Mouse (Mus musculus): ENCODE measurements at regions not wholly inside any gene's neighbourhood (a gene's known extent, or its start where the extent isn't known, plus 50 kb on each side); places are given as distances from the start of the nearest gene placed in this dataset.

DNA sequence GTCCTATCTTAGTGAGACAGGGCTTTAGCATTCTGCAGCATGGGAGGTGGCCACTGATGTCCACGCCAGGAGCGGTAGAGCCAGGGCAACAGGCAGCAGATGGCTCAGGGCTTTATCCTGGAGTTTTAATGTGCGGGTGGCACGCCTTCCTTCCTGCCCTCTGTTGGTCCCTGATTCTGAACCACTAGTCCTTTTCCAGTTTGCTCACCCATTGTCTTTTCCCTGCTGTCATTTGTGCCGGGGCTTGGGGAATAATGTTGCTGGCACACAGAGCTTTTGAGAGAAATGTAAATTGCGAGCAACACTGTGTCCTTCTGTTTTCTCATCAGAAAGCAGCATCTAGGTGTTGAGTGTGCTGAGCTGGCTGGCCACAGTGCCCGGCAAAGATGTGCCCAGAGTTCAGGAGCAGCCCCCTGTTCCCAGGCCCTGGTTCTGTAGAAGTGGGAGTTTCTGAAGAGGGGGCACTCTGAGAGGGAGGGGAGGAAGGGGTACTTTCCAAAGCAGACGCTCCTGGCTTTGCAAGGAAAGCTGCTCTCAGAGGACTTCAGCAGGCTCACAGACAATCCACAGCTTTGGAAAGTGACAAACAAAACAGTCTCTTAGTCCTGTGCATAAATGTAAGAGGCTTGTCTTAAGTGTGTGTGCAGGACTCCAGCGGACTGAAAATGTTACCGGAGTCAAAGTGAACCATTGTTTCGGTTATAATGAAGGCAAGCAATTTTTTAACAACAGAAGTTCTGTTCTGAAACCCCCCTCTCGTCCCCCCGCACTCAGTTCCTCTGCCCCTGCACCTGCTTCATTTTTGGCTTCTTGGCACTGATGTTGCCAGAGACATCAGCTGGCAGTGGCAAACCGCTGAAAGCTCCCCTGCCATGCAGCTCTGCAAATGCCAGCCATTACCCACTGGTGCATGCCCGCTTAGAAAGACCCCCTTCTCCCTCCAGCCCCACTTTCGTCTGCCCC, 284.4 kb upstream of the Mpdz start:
- Histone ChIP-seq H3K27me3 (replicated peaks) (no peaks in the 10 kb centered on the region), H3K4me2 (replicated peaks) (peak overlapping the region; percentile 32), H3K36me3 (no peaks in the 10 kb centered on the region), H3K4me3 (no peak overlapping the region), H3K9ac (no peak overlapping the region), H3K4me1 (peaks cover 15% of the 10 kb centered on the region), H3K9me3 (no peaks in the 10 kb centered on the region), H3K27ac (peak overlapping the region; percentile 72)
- peak; percentile 88 for ATAC-seq (ENCODE audit: low FRiP score, low read depth)
- 43% methylated on average over 16 of the region's 16 CpGs for WGBS

DNA sequence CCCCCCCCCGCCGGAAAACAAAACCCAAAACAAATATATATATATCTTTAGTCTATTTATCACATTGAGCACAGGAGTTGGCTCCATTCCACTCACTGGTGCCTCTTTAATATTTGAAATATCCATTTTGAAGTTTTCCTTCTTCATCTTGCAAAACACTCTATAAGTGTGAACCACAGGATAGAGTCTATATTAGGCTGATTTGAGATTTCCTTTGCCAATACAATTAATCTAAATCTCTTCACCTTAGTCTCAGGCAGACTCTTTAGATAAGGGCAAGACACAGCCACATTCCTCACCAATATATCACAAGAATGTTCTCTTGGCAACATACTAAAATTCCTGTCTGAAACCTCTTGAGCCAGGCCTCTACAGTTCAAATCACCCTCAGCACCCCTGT, 282.1 kb upstream of the Mpdz start:
- no peaks in the 10 kb centered on the region for H3K9me3 ChIP-seq
- H3K9ac ChIP-seq: no peak overlapping the region
- no peaks in the 10 kb centered on the region for H3K36me3 ChIP-seq
- no peak for ATAC-seq (ENCODE audit: low FRiP score, low read depth)
- no peak overlapping the region for H3K4me3 ChIP-seq
- WGBS: 97% methylated on average over 2 of the region's 2 CpGs
- no peaks in the 10 kb centered on the region for H3K27me3 ChIP-seq (replicated peaks)
- no peak overlapping the region for H3K27ac ChIP-seq
- H3K4me2 ChIP-seq (replicated peaks): no peak overlapping the region
- peaks cover 15% of the 10 kb centered on the region for H3K4me1 ChIP-seq

- Histone ChIP-seq H3K4me2 (replicated peaks) (no peak overlapping the region), H3K36me3 (no peaks in the 10 kb centered on the region)
- ATAC-seq (ENCODE audit: low FRiP score, low read depth): no peak
Observed at GRCm38 (mm10) chr4:81712378-81712777, 269.8 kb upstream of the Mpdz start.

GRCm38 (mm10) chr4:81695182-81695581, 252.6 kb upstream of the Mpdz start:
- ATAC-seq (ENCODE audit: low FRiP score, low read depth): no peak
- H3K27ac ChIP-seq: no peak overlapping the region
- H3K9me3 ChIP-seq: no peaks in the 10 kb centered on the region
- no peak overlapping the region for H3K9ac ChIP-seq
- no peaks in the 10 kb centered on the region for H3K27me3 ChIP-seq (replicated peaks)
- H3K4me2 ChIP-seq (replicated peaks): no peak overlapping the region
- no peaks in the 10 kb centered on the region for H3K36me3 ChIP-seq
- no peaks in the 10 kb centered on the region for H3K4me1 ChIP-seq
- no peak overlapping the region for H3K4me3 ChIP-seq

More at GRCm38 (mm10) chr4:81712378-81712777, 269.8 kb upstream of the Mpdz start:
- H3K9me3 ChIP-seq: no peaks in the 10 kb centered on the region
- no peak overlapping the region for H3K9ac ChIP-seq
- no peak overlapping the region for H3K27ac ChIP-seq
- H3K4me1 ChIP-seq: no peaks in the 10 kb centered on the region
- 67% methylated on average over 1 of the region's 1 CpGs for WGBS
- H3K27me3 ChIP-seq (replicated peaks): no peaks in the 10 kb centered on the region
- H3K4me3 ChIP-seq: no peak overlapping the region

DNA sequence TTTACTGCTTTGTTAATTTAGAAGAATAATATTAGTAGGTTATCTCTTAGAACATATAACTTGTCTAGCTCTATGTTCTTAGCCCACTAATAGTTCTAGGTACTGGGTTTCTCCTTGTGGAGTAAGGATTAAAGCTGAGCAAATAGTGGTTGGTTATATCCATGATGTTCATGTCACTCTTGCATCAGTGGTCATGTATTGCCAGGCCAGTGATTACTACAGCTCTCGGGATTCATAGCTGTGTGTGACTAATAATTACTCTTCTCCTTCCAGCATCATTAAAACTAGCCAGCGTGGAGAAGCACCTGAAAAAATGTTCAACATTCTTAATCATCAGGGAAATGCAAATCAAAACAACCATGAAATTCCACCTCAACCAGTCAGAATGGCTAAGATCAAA, 234.6 kb upstream of the Mpdz start:
- WGBS: 83% methylated on average over 2 of the region's 2 CpGs
- ATAC-seq (ENCODE audit: low FRiP score, low read depth): no peak
- H3K36me3 ChIP-seq: no peaks in the 10 kb centered on the region
- H3K27me3 ChIP-seq (replicated peaks): no peaks in the 10 kb centered on the region
- no peak overlapping the region for H3K27ac ChIP-seq
- H3K9ac ChIP-seq: no peak overlapping the region
- no peak overlapping the region for H3K4me2 ChIP-seq (replicated peaks)
- no peaks in the 10 kb centered on the region for H3K4me1 ChIP-seq
- no peak overlapping the region for H3K4me3 ChIP-seq
- H3K9me3 ChIP-seq: no peaks in the 10 kb centered on the region

DNA sequence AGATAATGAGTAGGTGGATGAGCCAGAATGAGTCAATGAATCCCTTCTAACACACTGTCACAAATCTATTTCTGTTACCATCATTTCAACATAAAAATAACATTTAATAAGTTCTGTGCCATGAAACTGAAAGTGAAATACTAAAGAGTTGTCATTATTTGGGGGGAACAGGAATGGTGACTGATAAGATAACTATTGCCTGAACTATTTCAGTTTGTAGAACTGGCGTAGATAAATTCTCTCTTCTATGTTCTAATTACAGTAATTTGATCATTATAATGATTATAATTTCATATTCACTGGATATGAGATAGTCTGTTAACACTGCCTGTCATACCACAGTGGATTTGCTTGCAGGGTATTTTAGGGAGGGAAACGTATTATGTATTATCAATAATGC, 232.3 kb upstream of the Mpdz start:
- Histone ChIP-seq H3K4me1 (no peaks in the 10 kb centered on the region), H3K4me2 (replicated peaks) (no peak overlapping the region), H3K9ac (no peak overlapping the region), H3K9me3 (no peaks in the 10 kb centered on the region), H3K27ac (no peak overlapping the region), H3K4me3 (no peak overlapping the region), H3K27me3 (replicated peaks) (no peaks in the 10 kb centered on the region), H3K36me3 (no peaks in the 10 kb centered on the region)
- no peak for ATAC-seq (ENCODE audit: low FRiP score, low read depth)
- 88% methylated on average over 2 of the region's 2 CpGs for WGBS

DNA sequence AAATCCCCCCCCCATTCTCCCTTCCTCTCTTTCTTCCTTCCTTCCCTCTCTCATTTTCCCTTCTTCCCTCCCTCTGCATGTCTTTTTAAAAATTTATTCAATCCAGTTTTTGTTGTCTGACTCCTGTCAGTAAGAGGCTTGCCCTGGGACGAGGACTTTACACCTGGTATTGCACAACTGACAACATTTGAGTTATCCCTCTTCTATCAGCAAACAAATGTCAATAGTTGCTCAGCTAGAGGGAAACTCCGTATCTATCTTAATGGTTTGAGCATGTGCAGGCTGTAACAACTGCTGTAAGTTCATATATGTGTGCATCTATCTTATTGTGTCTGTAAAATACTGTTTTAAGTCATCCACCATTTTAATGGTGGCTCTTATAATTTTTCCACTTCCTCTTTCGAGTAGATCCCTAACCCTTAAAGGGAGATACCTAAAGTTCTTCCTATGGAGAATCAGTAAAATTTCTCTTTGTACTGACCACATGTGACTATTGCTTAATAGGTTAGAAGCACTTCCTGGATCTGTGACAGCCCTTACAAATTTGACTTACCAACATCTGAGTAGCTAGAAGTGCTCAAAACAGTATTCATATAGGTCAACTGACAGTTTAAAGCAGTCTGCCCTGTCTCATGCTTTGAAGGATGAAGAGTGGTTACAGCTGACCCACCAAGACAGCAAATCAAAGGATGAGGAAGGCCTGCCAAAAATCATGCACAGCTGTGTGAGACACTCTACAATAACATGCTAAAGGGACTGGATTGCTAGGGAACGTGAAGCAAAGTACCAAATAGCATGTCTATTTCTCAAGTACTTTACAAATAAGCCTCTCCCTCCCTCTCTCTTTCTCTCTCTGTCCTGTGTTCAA, 231.0 kb upstream of the Mpdz start:
- Histone ChIP-seq H3K9ac (no peak overlapping the region), H3K9me3 (no peaks in the 10 kb centered on the region), H3K27me3 (replicated peaks) (no peaks in the 10 kb centered on the region), H3K36me3 (no peaks in the 10 kb centered on the region), H3K4me3 (no peak overlapping the region), H3K27ac (no peak overlapping the region), H3K4me2 (replicated peaks) (no peak overlapping the region), H3K4me1 (peaks cover 9% of the 10 kb centered on the region; the same call in 1 of the 2 replicates)
- no peak for ATAC-seq (ENCODE audit: low FRiP score, low read depth)
- 80% methylated on average over 4 of the region's 4 CpGs for WGBS

DNA sequence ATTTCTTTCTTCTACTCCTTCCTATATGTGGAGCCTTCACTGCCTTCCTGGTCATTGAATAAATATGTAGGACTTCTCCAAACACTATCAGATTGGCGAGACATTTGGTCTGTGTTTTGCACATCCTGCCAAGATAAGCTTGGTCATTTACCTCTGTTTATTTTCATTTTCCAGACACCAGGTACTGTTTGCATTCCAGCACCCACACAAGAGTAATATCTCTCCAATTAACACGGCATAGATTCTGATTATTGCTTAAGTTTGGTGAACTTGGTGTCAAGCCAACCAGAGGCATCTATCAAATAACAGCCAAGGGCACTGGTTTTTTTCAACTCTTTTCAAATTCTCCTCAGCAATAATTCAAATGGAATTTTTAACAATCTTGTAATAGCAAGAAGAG, 229.4 kb upstream of the Mpdz start:
- H3K4me3 ChIP-seq: no peak overlapping the region
- no peak overlapping the region for H3K9ac ChIP-seq
- 88% methylated on average over 2 of the region's 2 CpGs for WGBS
- no peak overlapping the region for H3K4me2 ChIP-seq (replicated peaks)
- H3K27me3 ChIP-seq (replicated peaks): no peaks in the 10 kb centered on the region
- ATAC-seq (ENCODE audit: low FRiP score, low read depth): no peak
- no peaks in the 10 kb centered on the region for H3K9me3 ChIP-seq
- no peak overlapping the region for H3K27ac ChIP-seq
- peaks cover 9% of the 10 kb centered on the region; the same call in 1 of the 2 replicates for H3K4me1 ChIP-seq
- no peaks in the 10 kb centered on the region for H3K36me3 ChIP-seq

DNA sequence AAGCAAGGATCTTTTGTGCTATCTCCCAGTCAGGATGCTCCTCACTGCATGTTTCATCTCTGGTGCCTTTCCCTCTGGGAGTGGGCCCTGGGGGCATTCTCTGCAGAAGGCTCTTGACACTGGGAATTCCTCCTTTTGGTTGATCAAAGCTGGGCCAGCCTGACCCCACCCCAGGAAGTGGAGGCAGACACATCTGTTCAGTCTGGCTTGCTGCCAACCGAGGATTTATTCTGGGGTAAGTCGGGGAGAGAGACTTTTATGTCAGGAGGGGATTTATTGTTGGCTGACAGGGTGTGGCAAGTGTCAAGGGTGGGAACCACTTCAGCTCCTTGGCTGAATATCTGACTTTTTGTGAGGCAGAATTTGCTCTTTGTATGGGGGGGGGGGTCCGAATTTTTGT, 226.6 kb upstream of the Mpdz start:
- H3K9me3 ChIP-seq: no peaks in the 10 kb centered on the region
- H3K27ac ChIP-seq: no peak overlapping the region
- no peak overlapping the region for H3K4me3 ChIP-seq
- WGBS: 12% methylated on average over 3 of the region's 3 CpGs
- peak; percentile 75 for ATAC-seq (ENCODE audit: low FRiP score, low read depth)
- no peaks in the 10 kb centered on the region for H3K27me3 ChIP-seq (replicated peaks)
- H3K9ac ChIP-seq: no peak overlapping the region
- peaks cover 9% of the 10 kb centered on the region; the same call in 1 of the 2 replicates for H3K4me1 ChIP-seq
- no peaks in the 10 kb centered on the region for H3K36me3 ChIP-seq
- H3K4me2 ChIP-seq (replicated peaks): no peak overlapping the region

DNA sequence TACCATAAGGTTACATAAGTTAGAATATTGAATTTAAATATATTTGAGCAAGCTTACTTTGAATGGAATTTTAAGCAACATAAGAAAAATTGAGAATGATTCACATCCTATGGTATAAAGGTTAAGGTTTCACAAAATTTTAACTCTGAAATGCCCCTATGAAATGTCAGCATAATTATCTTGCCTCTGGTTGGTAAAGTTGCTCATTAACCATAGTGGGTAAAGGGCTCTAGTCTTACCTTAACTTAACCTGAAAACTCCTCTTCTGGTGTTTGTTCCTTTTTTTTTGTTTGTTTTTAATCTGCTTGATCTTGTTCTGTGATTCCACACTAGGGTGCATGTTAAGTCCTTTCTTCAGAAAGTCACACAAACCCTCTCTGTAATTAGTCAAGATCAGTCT, 218.5 kb upstream of the Mpdz start:
- H3K9me3 ChIP-seq: no peaks in the 10 kb centered on the region
- no peak overlapping the region for H3K9ac ChIP-seq
- no peaks in the 10 kb centered on the region for H3K36me3 ChIP-seq
- no peak for ATAC-seq (ENCODE audit: low FRiP score, low read depth)
- H3K27ac ChIP-seq: no peak overlapping the region
- H3K4me1 ChIP-seq: no peaks in the 10 kb centered on the region
- H3K27me3 ChIP-seq (replicated peaks): no peaks in the 10 kb centered on the region
- H3K4me2 ChIP-seq (replicated peaks): no peak overlapping the region
- no peak overlapping the region for H3K4me3 ChIP-seq

DNA sequence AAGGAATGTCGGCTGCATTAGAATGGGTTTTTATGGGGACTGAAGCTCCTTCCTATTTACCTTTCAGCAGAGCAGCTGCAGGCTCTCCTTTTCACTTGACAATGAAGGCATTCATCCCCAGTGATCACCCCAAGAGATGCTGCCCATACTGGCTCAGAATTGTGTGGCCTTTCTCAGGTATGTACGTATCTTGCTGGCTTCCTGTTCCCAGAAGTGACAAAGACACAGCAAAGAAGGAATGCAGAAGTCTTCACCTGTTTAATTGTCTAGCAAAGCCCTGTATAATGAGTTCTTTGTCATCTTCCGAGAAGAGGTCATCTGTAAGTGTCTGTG, 185.8 kb upstream of the Mpdz start:
- Histone ChIP-seq H3K27ac (no peak overlapping the region; the same call in 1 of the 2 replicates), H3K27me3 (replicated peaks) (no peaks in the 10 kb centered on the region), H3K9me3 (no peaks in the 10 kb centered on the region), H3K36me3 (no peaks in the 10 kb centered on the region), H3K4me2 (replicated peaks) (peak overlapping the region; percentile 22; the same call in 1 of the 2 replicates), H3K9ac (no peak overlapping the region), H3K4me1 (peaks cover 11% of the 10 kb centered on the region), H3K4me3 (no peak overlapping the region)
- ATAC-seq (ENCODE audit: low FRiP score, low read depth): peak; percentile 63
- 17% methylated on average over 3 of the region's 3 CpGs for WGBS

DNA sequence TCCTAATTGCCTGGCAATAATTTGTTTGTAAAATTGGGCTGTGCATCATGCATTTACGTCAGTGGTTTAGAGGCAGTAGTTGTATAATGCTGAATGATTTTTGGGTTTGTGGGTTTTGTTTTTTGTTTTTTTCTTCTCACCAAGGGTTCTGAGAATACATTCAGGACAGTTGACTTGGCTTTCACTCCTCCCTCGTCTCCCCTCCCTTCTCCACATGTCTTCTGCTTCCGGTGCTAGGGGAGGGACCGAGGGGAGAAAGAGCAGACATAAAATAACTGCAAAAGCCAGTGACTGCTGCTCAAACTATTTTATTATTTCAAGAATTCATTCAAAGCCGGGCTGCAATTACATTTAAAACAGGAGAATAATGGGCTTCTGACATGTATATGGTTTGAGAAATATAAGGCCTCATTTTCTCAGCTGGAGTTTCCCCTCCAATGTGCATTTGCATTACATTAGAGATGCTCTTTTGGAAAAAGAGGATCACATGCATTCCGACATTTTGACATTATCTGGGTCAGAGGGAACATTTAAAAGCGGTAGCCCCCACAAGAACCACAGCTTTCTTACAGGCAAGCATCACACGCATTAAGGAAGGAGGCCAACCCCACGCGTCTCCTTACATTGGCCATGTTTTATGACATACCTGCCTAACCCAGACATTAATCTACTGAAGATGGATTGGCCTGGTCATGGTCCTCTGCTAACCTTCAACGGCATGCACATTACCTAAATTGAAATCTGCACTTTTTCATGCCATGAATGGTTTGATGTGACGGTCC, 185.3 kb upstream of the Mpdz start:
- Histone ChIP-seq H3K27me3 (replicated peaks) (no peaks in the 10 kb centered on the region), H3K4me1 (peaks cover 11% of the 10 kb centered on the region), H3K36me3 (no peaks in the 10 kb centered on the region), H3K9ac (no peak overlapping the region), H3K9me3 (no peaks in the 10 kb centered on the region), H3K27ac (no peak overlapping the region), H3K4me3 (no peak overlapping the region), H3K4me2 (replicated peaks) (peak overlapping the region; percentile 14; the same call in 1 of the 2 replicates)
- peak; percentile 79 for ATAC-seq (ENCODE audit: low FRiP score, low read depth)
- WGBS: 16% methylated on average over 12 of the region's 12 CpGs
